Mouse (Mus musculus) heart, adult 9 months (tissue): Measurements from ENCODE around the gene Kiss1.
A peak's percentile ranks its signal among the peaks of the same experiment; 100 is the strongest.

Experiments used
- DNase-seq, 2 experiments: peaks; one replicate each; pipeline ENCODE4 v3.0.0; 2022; ENCODE audit warnings: low spot score in 2 of 2

Kiss1 gene

DNA sequence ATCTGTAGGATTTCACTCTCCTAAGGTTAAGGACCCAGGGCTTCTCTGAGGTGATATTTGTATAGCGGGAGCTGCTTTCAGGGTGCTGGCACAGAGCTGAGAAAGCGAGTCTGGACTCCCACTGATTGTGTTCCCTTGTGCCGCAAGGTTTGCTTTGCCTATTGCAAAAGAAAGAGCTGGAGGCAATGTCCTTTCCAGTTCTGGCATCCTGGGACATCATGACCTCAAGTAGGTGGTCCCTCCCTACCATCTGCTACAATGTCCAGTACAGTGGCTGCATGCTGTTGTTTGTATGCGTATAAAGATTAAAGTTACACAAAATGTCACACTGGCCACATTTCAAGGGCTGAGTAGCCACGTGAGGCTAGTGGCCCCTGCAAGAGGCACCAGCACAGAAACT is 40.4 kb downstream of the Kiss1 start:
- no peak for DNase-seq

DNA sequence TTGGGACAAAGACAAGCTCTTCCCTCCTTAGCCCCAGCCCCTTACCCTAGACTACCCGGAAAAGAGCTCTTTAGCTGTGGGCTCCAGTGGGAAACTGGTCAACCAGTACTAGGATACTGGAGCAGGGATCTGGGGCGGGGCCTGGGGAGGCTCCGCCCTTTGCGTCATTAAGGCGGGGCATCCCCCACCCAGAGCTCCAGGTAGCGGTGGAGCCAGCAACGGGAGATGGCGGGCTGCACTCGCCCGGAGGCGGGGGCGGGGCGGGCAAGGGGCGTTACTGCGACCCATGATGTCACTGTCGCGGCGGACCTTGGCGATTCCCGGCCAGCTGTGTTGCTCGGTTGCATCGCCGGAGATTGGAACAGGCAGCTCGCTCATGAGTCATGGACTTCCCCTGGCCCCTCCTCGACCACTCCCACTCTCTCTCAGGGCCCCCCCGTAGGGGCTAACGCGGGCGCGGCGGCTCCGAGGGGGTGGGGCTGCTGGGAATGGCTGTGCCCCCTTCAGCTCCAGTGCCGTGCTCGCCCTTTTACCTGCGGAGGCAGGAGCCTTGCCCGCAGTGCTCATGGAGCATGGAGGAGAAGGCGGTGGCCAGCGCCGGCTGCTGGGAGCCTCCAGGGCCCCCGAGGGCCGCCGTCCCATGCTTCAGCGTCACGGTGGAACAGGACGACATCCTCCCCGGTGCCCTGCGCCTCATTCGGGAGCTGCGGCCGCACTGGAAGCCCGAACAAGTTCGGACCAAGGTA is 41.8 kb downstream of the Kiss1 start, which contains the start of gene Etnk2:
Etnk2 (plus strand) TSS at position 297 of the 746 bp plus-strand sequence.
- peak; percentile 72 to 79 for DNase-seq

DNA sequence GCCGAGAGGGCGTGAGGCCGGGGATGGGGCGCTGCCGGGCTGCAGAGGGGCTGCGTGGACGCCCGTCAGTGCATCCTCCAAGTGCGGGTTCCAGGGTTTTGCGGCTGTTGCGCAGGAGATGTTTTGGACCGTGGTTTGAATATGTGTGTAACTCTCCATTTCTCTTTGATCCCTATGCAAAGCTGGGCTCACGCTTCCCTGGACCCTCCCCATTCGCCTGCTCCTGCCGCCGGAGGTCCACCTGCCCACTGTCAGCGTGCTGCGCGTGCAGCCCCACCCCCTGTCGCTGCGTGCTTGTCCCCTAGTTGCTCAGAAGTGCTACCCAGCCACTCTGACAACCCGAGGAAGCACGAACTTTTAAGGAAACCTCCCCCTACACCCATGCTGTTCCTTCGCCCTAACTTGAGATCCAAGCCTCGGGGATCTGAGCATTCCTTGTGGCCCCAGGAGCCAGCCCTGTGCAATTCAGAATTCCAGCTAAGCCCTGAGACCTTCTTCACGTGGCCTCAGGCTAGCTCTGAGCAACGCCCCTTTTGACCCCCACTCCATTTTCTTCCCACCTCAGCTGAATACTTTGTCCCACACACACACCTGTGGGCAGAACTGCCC is 42.5 kb downstream of the Kiss1 start:
- no peak for DNase-seq

DNA sequence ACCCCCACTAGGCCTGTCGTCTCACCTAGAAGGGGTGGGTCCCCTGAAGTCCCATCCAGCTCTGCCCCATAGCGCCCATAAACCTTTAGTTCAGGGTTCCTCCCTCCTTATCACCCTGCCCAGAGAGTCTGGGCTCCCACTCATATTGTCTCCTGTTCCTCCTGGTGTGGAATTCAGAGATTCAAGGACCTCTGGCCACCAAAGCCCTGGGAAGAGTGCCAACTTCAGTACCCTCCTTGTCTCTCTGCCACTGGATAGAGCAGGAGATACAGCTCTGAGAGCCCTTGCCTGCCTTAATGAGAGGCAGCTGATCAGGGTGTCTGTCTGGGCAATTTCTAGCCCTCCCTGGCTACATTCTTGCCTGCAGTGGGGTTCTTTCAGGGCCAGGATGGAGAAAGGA is 43.2 kb downstream of the Kiss1 start:
- no peak for DNase-seq

DNA sequence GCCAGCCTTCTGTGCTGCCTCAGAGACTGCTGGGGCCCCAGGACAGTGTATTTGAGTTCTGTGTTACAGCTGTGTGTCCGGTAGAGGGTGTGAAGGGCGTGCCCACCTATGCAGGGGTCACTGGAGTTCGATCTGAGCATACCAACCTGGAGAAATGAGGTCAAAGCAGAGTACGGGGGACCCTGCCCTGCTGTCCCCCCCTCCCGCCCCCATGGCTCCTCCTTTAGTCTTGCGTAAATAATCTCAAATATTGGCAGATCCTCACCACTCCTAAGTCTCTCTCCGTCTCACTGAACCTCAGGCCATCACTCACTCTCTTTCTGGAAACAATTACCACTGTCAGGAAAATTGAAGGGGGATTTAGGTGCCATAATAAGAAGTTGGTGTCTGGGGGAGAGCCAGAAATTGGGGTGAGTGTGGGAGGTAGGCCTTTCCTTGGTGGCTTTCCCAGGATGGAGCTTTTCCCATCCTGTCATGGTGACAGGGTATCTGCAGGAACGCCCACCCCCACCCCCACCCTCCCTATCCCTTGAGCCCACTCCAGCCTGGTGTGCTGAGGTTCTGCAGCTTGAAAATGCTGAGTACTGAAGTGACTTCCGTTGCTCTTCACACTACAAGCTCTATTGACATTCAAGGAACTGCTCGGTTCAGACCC is 45.4 kb downstream of the Kiss1 start:
- DNase-seq, result no peak

DNA sequence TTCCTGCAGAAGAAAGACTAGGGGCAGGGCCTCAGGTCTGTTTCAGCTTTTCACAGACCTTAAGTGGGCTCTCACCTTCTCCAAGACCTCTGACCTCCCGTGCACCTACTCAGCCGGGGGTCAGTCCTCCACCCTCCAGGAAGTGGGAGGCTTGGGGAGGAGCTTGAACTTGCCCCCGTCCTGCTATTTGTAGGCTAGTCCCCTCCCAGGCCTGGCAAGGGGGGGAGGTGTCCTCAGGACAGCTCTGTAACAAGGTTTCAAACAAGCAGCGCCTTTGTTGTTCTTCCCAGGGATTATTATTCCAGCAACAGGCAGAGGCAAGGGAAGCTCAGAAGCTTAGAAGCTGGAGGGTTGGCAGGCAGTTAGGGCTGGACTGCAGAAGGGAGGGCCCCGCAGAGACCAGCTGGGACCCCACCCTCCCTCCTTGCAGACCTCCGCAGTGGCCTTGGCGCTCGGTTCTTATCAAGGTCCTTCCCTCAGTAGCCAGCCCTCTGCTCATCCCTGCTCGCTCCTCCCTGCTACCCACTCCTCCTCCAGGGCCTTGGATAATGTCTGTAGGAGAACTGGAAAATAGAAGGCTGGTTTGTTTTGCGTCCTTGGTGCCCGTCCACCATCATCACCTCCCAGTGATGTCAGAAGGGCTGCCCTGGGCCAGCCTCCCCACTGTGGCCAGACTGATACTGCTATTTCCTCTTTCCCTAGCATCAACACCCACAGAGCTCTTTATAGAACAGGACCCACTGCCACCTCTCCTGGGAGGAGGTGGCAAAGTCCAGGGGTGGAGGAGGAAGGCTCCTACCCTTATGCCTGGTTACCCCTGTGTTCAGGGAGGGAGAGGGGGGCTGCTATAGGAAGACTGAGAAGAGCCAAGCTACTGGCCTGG is 46.2 kb downstream of the Kiss1 start:
- no peak for DNase-seq

DNA sequence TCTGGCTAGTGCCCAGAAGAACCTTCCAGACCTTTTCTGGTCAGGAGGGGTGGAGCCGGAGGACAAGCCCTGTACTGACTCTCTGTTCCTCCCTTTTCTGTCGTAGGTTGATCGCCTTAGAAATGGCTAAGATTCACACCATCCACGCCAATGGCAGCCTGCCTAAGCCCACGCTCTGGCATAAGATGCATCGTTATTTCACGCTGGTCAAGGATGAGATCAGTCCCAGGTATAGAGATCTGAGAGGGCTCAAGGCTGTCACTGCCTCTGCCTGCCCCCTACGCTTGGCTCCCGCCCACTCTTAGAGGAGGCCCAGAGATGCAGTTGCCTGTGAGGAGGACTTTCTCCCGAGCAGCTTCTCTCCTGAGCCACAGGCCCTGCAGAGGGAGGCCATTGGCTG is 47.0 kb downstream of the Kiss1 start:
- no peak for DNase-seq

DNA sequence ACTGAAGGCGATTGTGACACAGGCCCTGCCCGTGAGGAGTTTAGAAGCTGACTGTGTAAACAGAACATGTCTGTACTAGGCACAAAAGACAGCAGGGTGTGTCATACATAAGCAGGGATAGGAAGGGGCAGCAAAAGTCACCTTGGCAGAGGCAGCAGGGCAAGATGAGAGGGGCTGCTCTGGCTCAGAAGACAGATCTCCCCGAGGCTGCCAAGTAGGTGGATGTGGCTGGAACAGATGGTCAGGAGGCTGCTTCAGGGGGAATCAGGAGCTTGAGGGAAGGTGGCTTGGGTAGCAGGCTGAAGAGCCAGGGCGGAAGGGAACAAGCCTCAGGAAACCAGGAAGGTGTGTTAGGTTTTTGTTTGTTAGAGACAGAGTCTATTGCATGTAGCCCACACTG is 48.7 kb downstream of the Kiss1 start:
- no peak for DNase-seq

DNA sequence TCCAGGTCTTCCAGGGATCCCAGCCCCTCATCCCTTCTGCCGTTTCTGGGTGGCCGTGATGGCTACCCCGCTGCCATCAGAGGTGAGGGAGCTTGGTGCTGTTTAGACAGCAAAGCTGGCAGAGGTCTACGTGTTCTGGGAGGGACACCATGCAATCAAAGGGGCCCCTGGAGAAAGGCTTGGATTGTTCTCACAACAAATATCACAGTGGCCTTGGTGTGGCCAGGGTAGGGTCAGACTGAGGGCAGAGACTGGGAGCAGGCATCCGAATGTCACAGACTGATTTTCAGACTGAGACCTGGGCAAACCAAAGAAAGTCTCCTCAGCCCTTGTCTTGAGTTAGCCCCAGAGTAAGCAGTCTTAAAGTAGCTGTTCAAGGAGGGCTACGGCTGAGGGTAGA is 49.8 kb downstream of the Kiss1 start:
- no peak for DNase-seq

DNA sequence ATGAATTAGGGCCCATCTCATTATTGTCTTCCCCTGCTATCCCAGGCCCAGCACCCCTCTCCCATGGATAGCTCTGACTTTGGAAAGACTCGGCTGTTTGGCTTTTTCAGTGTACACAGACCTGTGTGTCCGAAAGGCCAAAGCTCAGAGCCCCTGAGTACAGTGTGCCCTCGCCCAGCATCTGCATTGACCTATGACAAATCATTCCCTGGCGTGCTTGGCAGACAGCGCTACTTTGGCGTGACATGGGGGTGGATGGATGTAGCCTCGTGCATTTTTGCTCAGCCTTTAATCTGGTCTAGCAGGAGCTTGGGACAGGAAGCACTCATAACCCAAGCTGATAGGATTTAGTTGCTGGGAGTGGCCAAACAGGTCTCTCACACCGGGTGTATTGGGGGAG is 50.4 kb downstream of the Kiss1 start:
- DNase-seq, result no peak

DNA sequence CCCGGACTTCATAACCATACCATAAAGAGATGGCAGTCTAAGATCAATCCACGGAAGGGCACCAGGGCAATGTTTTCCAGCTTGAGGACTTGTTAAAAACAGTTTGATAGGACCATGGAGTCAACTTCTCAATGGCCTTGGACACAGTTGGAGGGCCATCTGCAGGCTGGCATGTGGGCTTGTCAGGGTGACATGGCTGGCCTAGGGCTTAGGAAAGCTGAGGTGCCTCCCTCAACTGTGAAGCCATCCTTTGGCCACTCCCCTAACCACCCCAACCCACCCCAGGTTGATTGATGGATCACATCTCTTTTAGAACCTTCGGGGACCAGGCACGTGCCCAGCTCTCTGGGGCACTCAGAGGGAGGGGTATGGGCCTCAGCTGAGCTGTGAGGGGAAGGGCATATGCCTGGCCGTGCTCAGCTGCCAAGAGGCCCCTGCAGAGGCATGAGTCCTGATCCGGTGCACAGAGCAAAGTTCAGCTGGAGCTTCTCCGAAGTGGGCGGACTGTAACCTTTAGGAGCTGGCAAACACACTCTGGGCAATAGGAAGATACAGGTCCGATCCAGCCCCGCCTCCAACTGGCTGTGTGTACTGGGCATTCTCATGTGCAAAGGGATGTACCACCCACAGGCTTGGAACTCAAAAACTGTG is 54.1 kb downstream of the Kiss1 start:
- DNase-seq, result no peak

DNA sequence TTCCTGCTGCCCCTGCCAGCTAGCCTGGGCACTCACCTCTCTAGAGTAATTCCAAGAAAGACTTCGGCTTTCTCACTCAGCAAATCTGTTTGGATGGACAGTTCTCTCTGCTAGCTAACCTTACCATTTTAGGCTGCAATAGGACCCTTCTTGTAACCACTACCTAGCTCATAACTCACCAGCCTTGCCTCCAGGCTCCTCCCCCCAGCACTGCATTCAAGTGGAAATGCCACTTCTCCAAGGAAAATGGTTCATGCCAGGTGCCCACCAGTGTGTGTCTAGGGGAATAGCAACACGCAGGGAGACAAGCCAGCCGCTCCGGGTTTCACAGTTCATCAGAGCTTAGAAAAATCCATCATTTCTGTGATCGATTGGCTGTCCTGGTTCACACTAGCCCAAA is 55.9 kb downstream of the Kiss1 start:
- no peak for DNase-seq
